Mouse (Mus musculus) kidney, adult 2 months (tissue): Measurements from ENCODE around the gene Prr9.

Experiments used
- CTCF ChIP-seq: fragments of 200-500 bp; conservative IDR thresholded peaks from 2 replicates; pipeline ENCODE4 v1.5.1; 2011; ENCODE audit warnings: low read depth, mild to moderate bottlenecking, control low read depth, low read length, moderate library complexity, mixed read lengths; ENCODE audit not compliant: insufficient read depth, insufficient read length
- POLR2A ChIP-seq: fragments of 200-500 bp; IDR thresholded peaks from one replicate; pipeline ENCODE4 v1.6.1; 2011; ENCODE audit warnings: low read depth, low read length, control low read depth

DNA sequence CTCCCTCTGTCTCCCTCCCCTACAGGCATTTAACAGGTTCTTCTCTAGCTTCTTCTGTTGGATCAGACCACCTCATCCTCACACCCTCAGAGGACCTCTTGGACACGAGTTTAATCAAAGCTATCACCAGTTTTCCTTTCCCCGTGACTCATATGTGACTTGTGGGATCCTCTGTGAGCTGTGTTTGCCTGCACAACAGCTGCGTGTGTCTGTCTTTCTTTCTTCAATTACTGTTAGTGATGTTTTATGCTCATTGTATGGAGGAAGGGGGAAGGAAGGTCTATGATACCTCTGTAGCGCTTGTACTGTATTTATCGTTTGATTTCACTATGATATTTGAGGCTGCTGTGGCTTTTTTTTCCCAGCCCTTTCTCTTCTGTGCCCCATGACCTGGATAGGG, 24.2 kb upstream of the Prr9 start:
- TF ChIP-seq CTCF, result no peak
- TF ChIP-seq POLR2A, result no peak
